Mouse (Mus musculus) gastrocnemius, postnatal 36 days (tissue): Measurements from ENCODE around the gene Nid2. TPM values are rescaled to one million over a fixed set of nuclear protein-coding genes. Genes with fewer than 3 reads are reported as not detected.

Source experiments
- DNase-seq, 2 experiments: peaks; one replicate each; pipeline ENCODE4 v3.0.0; 2022
- intact Hi-C: fragments of 180-260 bp; cut with DNase I; formaldehyde crosslinking; loops from one replicate; pipeline ENCODE4 v1.15.1; 2025
- long read RNA-seq, 2 experiments: library from polyadenylated mRNA; stranded (forward); transcript quantifications; one replicate each; pipeline ENCODE4 v2.0.0; 2021
- total RNA-seq, 2 experiments: library from RNA; stranded (reverse); gene quantifications; 2 replicates each; pipeline ENCODE4 v1.2.3; 2021

The Nid2 gene
- total RNA-seq: 10 to 100 TPM in 1 of 2 experiments, 1 to 10 TPM in 1; 9.1 to 11.5 TPM
- long read RNA-seq, experiment 1, partial matches to known transcripts: 3 of 9 reads
- long read RNA-seq, experiment 1, other reads (novel, unspliced or antisense): 5 of 9 reads
- long read RNA-seq, experiment 2, full-length matches to known transcripts: 3 of 8 reads
- long read RNA-seq, experiment 2, partial matches to known transcripts: 1 of 8 reads
- long read RNA-seq, experiment 2, other reads (novel, unspliced or antisense): 4 of 8 reads

- intact Hi-C loops: loop anchor here (5.0 kb wide), 1 partner anchor 71 kb away; the partner anchor contains the start of gene Rtraf
- DNase-seq: peak; percentile 83 to 89
These were observed at the start of gene Nid2 for GRCm38 (mm10) chr14:19751025-19751771. Gene Nid2 (plus strand): TSS chr14:19751265.

- intact Hi-C loops: no loop called here
These were observed 49.5 kb upstream of the Nid2 start for GRCm38 (mm10) chr14:19701546-19701945.

GRCm38 (mm10) chr14:19705649-19706048, 45.4 kb upstream of the Nid2 start:
- DNase-seq: peak; percentile 69 to 78
- intact Hi-C loops: loop anchor here (2.0 to 5.0 kb wide), 4 partner anchors 42 to 361 kb away; no protein-coding TSS in a partner anchor

More at GRCm38 (mm10) chr14:19701546-19701945, 49.5 kb upstream of the Nid2 start:
- DNase-seq: no peak

- intact Hi-C loops: loop anchor here (2.0 to 5.0 kb wide), 4 partner anchors 41 to 360 kb away; no protein-coding TSS in a partner anchor
- DNase-seq: peak in 1 of 2 experiments; percentile 54
These were observed 44.6 kb upstream of the Nid2 start for GRCm38 (mm10) chr14:19706454-19706853.

- no peak for DNase-seq
- intact Hi-C loops: loop anchor here (2.0 to 5.0 kb wide), 4 partner anchors 40 to 360 kb away; no protein-coding TSS in a partner anchor
These were observed 44.1 kb upstream of the Nid2 start for GRCm38 (mm10) chr14:19706997-19707396.

GRCm38 (mm10) chr14:19707721-19708507, 43.2 kb upstream of the Nid2 start:
- intact Hi-C loops: loop anchor here (2.0 to 5.0 kb wide), 4 partner anchors 39 to 359 kb away; no protein-coding TSS in a partner anchor
- DNase-seq: no peak

- intact Hi-C loops: loop anchor here (5.0 kb wide), 2 partner anchors 38 to 63 kb away; no protein-coding TSS in a partner anchor
- DNase-seq: no peak
These were observed 41.9 kb upstream of the Nid2 start for GRCm38 (mm10) chr14:19709161-19709560.

GRCm38 (mm10) chr14:19711771-19712170, 39.3 kb upstream of the Nid2 start:
- peak in 1 of 2 experiments; percentile 14 for DNase-seq
- intact Hi-C loops: no loop called here

- DNase-seq: no peak
- intact Hi-C loops: no loop called here
These were observed 38.0 kb upstream of the Nid2 start for GRCm38 (mm10) chr14:19713067-19713466.

- intact Hi-C loops: no loop called here
- no peak for DNase-seq
These were observed 32.0 kb upstream of the Nid2 start for GRCm38 (mm10) chr14:19719077-19719476.

GRCm38 (mm10) chr14:19720044-19720611, 30.9 kb upstream of the Nid2 start:
- intact Hi-C loops: no loop called here
- DNase-seq: no peak

- DNase-seq: no peak
- intact Hi-C loops: no loop called here
These were observed 22.8 kb upstream of the Nid2 start for GRCm38 (mm10) chr14:19728278-19728677.

GRCm38 (mm10) chr14:19728737-19729136, 22.3 kb upstream of the Nid2 start:
- no peak for DNase-seq
- intact Hi-C loops: no loop called here

GRCm38 (mm10) chr14:19732097-19732496, 19.0 kb upstream of the Nid2 start:
- no peak for DNase-seq
- intact Hi-C loops: no loop called here

- intact Hi-C loops: no loop called here
- peak in 1 of 2 experiments; percentile 38 for DNase-seq
These were observed 17.4 kb upstream of the Nid2 start for GRCm38 (mm10) chr14:19733490-19734282.

- intact Hi-C loops: no loop called here
- no peak for DNase-seq
These were observed 15.8 kb upstream of the Nid2 start for GRCm38 (mm10) chr14:19735303-19735702.

GRCm38 (mm10) chr14:19737568-19737967, 13.5 kb upstream of the Nid2 start:
- intact Hi-C loops: no loop called here
- no peak for DNase-seq

- intact Hi-C loops: no loop called here
- no peak for DNase-seq
These were observed 12.8 kb upstream of the Nid2 start for GRCm38 (mm10) chr14:19738094-19738843.
